Mouse (Mus musculus): ENCODE data around the gene Fads3. TPM values are rescaled to one million over a fixed set of nuclear protein-coding genes. Genes with fewer than 3 reads are reported as not detected.

Gene Fads3
- polyA plus RNA-seq, 1 experiment, result 26.0 TPM

- WGBS, result 31% methylated on average over 4 of the region's 4 CpGs
Measured at GRCm38 (mm10) chr19:10046346-10046745, 5.0 kb downstream of the Fads3 start.

GRCm38 (mm10) chr19:10046983-10047382 lies 5.6 kb downstream of the Fads3 start:
- DNase-seq (ENCODE audit: low read depth, low spot score), result no peak
- WGBS, result 8% methylated on average over 3 of the region's 3 CpGs

More at GRCm38 (mm10) chr19:10046346-10046745, 5.0 kb downstream of the Fads3 start:
- DNase-seq (ENCODE audit: low read depth, low spot score), result no peak

- no peak for DNase-seq (ENCODE audit: low read depth, low spot score)
Measured at GRCm38 (mm10) chr19:10049533-10049932, 8.2 kb downstream of the Fads3 start.

GRCm38 (mm10) chr19:10050438-10050837 lies 9.1 kb downstream of the Fads3 start:
- 39% methylated on average over 2 of the region's 2 CpGs for WGBS
- DNase-seq (ENCODE audit: low read depth, low spot score), result no peak

GRCm38 (mm10) chr19:10052698-10053097 lies 11.3 kb downstream of the Fads3 start:
- WGBS, result 84% methylated on average over 4 of the region's 4 CpGs
- DNase-seq (ENCODE audit: low read depth, low spot score), result no peak

- no peak for DNase-seq (ENCODE audit: low read depth, low spot score)
Measured at GRCm38 (mm10) chr19:10053692-10054260, 12.4 kb downstream of the Fads3 start.

GRCm38 (mm10) chr19:10054361-10055075 lies 13.1 kb downstream of the Fads3 start:
- DNase-seq (ENCODE audit: low read depth, low spot score), result no peak
- WGBS, result 85% methylated on average over 6 of the region's 6 CpGs

More at GRCm38 (mm10) chr19:10053692-10054260, 12.4 kb downstream of the Fads3 start:
- WGBS, result 87% methylated on average over 10 of the region's 10 CpGs

GRCm38 (mm10) chr19:10055261-10055660 lies 13.9 kb downstream of the Fads3 start:
- whole genome bisulfite sequencing, result 72% methylated on average over 3 of the region's 3 CpGs
- no peak for DNase-seq (ENCODE audit: low read depth, low spot score)

- WGBS, result 64% methylated on average over 22 of the region's 22 CpGs
- no peak for DNase-seq (ENCODE audit: low read depth, low spot score)
Measured at GRCm38 (mm10) chr19:10055783-10056660, 14.7 kb downstream of the Fads3 start.

GRCm38 (mm10) chr19:10056686-10057085 lies 15.3 kb downstream of the Fads3 start:
- 54% methylated on average over 3 of the region's 3 CpGs for WGBS
- DNase-seq (ENCODE audit: low read depth, low spot score), result no peak

- WGBS, result 28% methylated on average over 11 of the region's 11 CpGs
- DNase-seq (ENCODE audit: low read depth, low spot score), result no peak
Measured at GRCm38 (mm10) chr19:10057486-10058351, 16.4 kb downstream of the Fads3 start.

- DNase-seq (ENCODE audit: low read depth, low spot score), result no peak
- WGBS, result 29% methylated on average over 1 of the region's 1 CpGs
Measured at GRCm38 (mm10) chr19:10058352-10058825, 17.0 kb downstream of the Fads3 start.

GRCm38 (mm10) chr19:10058876-10059427 lies 17.6 kb downstream of the Fads3 start:
- WGBS, result 35% methylated on average over 9 of the region's 9 CpGs
- DNase-seq (ENCODE audit: low read depth, low spot score), result no peak

GRCm38 (mm10) chr19:10059911-10060567 lies 18.7 kb downstream of the Fads3 start:
- no peak for DNase-seq (ENCODE audit: low read depth, low spot score)
- 21% methylated on average over 10 of the region's 10 CpGs for WGBS

GRCm38 (mm10) chr19:10060783-10061590 lies 19.6 kb downstream of the Fads3 start:
- DNase-seq (ENCODE audit: low read depth, low spot score), result no peak
- 23% methylated on average over 8 of the region's 8 CpGs for WGBS

- 88% methylated on average over 2 of the region's 2 CpGs for WGBS
- no peak for DNase-seq (ENCODE audit: low read depth, low spot score)
Measured at GRCm38 (mm10) chr19:10061624-10062023, 20.3 kb downstream of the Fads3 start.

GRCm38 (mm10) chr19:10062292-10062691 lies 20.9 kb downstream of the Fads3 start:
- no peak for DNase-seq (ENCODE audit: low read depth, low spot score)
- 83% methylated on average over 8 of the region's 8 CpGs for WGBS

- WGBS, result 81% methylated on average over 5 of the region's 5 CpGs
- no peak for DNase-seq (ENCODE audit: low read depth, low spot score)
Measured at GRCm38 (mm10) chr19:10062862-10063261, 21.5 kb downstream of the Fads3 start.
